Mouse (Mus musculus) forebrain, embryonic 12.5 days (tissue): ENCODE data around the gene Gatc. TPM values are rescaled to one million over a fixed set of nuclear protein-coding genes. Genes with fewer than 3 reads are reported as not detected.

Experiments used
- ATAC-seq: fragments of 200-750 bp; cut with Nextera tagmentation; 2 replicates; pipeline ENCODE4 v1.8.0; 2017; ENCODE audit warnings: moderate TSS enrichment; ENCODE audit not compliant: low FRiP score
- H3K27ac ChIP-seq: fragments of 300-500 bp; sonication (generic); 2 replicates; pipeline ENCODE4 v1.5.1; 2016; ENCODE audit warnings: mild to moderate bottlenecking
- H3K27me3 ChIP-seq: fragments of 300-500 bp; sonication (generic); 2 replicates; pipeline ENCODE4 v1.6.1; 2016; ENCODE audit warnings: mild to moderate bottlenecking
- H3K36me3 ChIP-seq: fragments of 300-500 bp; sonication (generic); replicated peaks from 2 replicates; pipeline ENCODE4 v1.6.1; 2016; ENCODE audit warnings: mild to moderate bottlenecking
- H3K4me1 ChIP-seq: fragments of 300-500 bp; sonication (generic); 2 replicates; pipeline ENCODE4 v1.6.1; 2016
- H3K4me2 ChIP-seq: fragments of 300-500 bp; sonication (generic); 2 replicates; pipeline ENCODE4 v1.6.1; 2016; ENCODE audit warnings: mild to moderate bottlenecking, moderate library complexity
- H3K4me3 ChIP-seq: fragments of 300-500 bp; sonication (generic); replicated peaks from 2 replicates; pipeline ENCODE4 v1.5.1; 2016; ENCODE audit warnings: mild to moderate bottlenecking
- H3K9ac ChIP-seq: fragments of 300-500 bp; sonication (generic); 2 replicates; pipeline ENCODE4 v1.6.1; 2016; ENCODE audit warnings: mild to moderate bottlenecking
- H3K9me3 ChIP-seq: fragments of 300-500 bp; sonication (generic); 2 replicates; pipeline ENCODE4 v1.6.1; 2016
- WGBS: fragments of 180-500 bp; shearing (Covaris S2); methylation state at CpG from one replicate; pipeline ENCODE4 v1.1.7; 2016; 5-methylcytosine and 5-hydroxymethylcytosine counted together
- polyA plus RNA-seq: library from polyadenylated mRNA; unstranded; fragments of >200 nt; fragmentation: Nextera tagmentation; extraction: Ambion mirVana; gene quantifications from 2 replicates; pipeline ENCODE4 v1.2.1, GENCODE M21; 2016

Gene Gatc
- polyA plus RNA-seq, 1 experiment from 2014 or later, result 42.1 TPM

GRCm38 (mm10) chr5:115300792-115301614 is 40.0 kb downstream of the Gatc start, which contains the start of gene Dynll1:
Gene Dynll1, minus strand, starts transcription at chr5:115300999.
- Histone ChIP-seq H3K27ac (peak within 1 kb of the TSS; percentile 94), H3K4me1 (peaks cover 33% of the 10 kb centered on the region), H3K9me3 (no peaks in the 10 kb centered on the region), H3K4me3 (peak within 1 kb of the TSS; percentile 96), H3K4me2 (peak within 1 kb of the TSS; percentile 67), H3K9ac (peak within 1 kb of the TSS; percentile 83), H3K27me3 (peaks cover 8% of the 10 kb centered on the region; the same call in 1 of the 2 replicates), H3K36me3 (peaks cover 32% of the 10 kb centered on the region)
- ATAC-seq, result peak; percentile 98
- WGBS, result under 1% methylated on average over 66 of the region's 66 CpGs

- Histone ChIP-seq H3K27me3 (peaks cover 8% of the 10 kb centered on the region; the same call in 1 of the 2 replicates), H3K4me2 (peak overlapping the region; percentile 67), H3K27ac (peak overlapping the region; percentile 94), H3K4me1 (peaks cover 33% of the 10 kb centered on the region), H3K9ac (peak overlapping the region; percentile 83), H3K9me3 (no peaks in the 10 kb centered on the region), H3K4me3 (peak overlapping the region; percentile 96), H3K36me3 (peaks cover 40% of the 10 kb centered on the region)
- ATAC-seq, result 0 out of 2 replicates have a peak, but pooled peaks have one; percentile 7
- WGBS, result under 1% methylated on average over 46 of the region's 46 CpGs
Measured at GRCm38 (mm10) chr5:115300035-115300744, 40.8 kb downstream of the Gatc start.

GRCm38 (mm10) chr5:115296347-115296746 is 44.6 kb downstream of the Gatc start:
- peaks cover 72% of the 10 kb centered on the region for H3K36me3 ChIP-seq
- WGBS, result 86% methylated on average over 10 of the region's 10 CpGs
- no peak overlapping the region; the same call in 1 of the 2 replicates for H3K27ac ChIP-seq
- no peak overlapping the region for H3K4me3 ChIP-seq
- H3K4me1 ChIP-seq, result peaks cover 28% of the 10 kb centered on the region
- H3K9ac ChIP-seq, result no peak overlapping the region
- no peak overlapping the region for H3K4me2 ChIP-seq
- no peak for ATAC-seq
- H3K9me3 ChIP-seq, result no peaks in the 10 kb centered on the region
- H3K27me3 ChIP-seq, result no peaks in the 10 kb centered on the region

- no peak overlapping the region for H3K4me3 ChIP-seq
- no peak overlapping the region for H3K4me2 ChIP-seq
- H3K9me3 ChIP-seq, result no peaks in the 10 kb centered on the region
- H3K9ac ChIP-seq, result no peak overlapping the region
- peaks cover 20% of the 10 kb centered on the region for H3K4me1 ChIP-seq
- no peak for ATAC-seq
- peaks cover 88% of the 10 kb centered on the region for H3K36me3 ChIP-seq
- WGBS, result 91% methylated on average over 8 of the region's 8 CpGs
- H3K27ac ChIP-seq, result no peak overlapping the region
- no peaks in the 10 kb centered on the region for H3K27me3 ChIP-seq
Measured at GRCm38 (mm10) chr5:115294173-115294572, 46.8 kb downstream of the Gatc start.

GRCm38 (mm10) chr5:115284735-115285134 is 56.2 kb downstream of the Gatc start:
- Histone ChIP-seq H3K27me3 (no peaks in the 10 kb centered on the region), H3K27ac (no peak overlapping the region), H3K4me2 (no peak overlapping the region), H3K4me3 (no peak overlapping the region), H3K9me3 (no peaks in the 10 kb centered on the region), H3K9ac (no peak overlapping the region), H3K4me1 (peaks cover 7% of the 10 kb centered on the region), H3K36me3 (peaks cover 39% of the 10 kb centered on the region)
- 88% methylated on average over 3 of the region's 3 CpGs for WGBS
- ATAC-seq, result no peak

Other genes with a start within 250 kb of the Gatc start
- 26.1 and 29.4 TPM in 2 replicates for gene Gm10401, start 242.9 kb downstream of the Gatc start, polyA plus RNA-seq
- gene Acads, start 221.8 kb downstream of the Gatc start, polyA plus RNA-seq, result 32.7 and 33.0 TPM in 2 replicates
- 68.6 and 69.8 TPM in 2 replicates for gene Unc119b, start 206.2 kb downstream of the Gatc start, polyA plus RNA-seq
- 50.3 and 50.8 TPM in 2 replicates for gene Mlec, start 183.0 kb downstream of the Gatc start, polyA plus RNA-seq
- 6.0 and 6.1 TPM in 2 replicates for gene Cabp1, start 146.8 kb downstream of the Gatc start, polyA plus RNA-seq
- gene Pop5, start 105.3 kb downstream of the Gatc start, polyA plus RNA-seq, result 90.5 and 97.1 TPM in 2 replicates
- gene Rnf10, start 68.3 kb downstream of the Gatc start, polyA plus RNA-seq, result 187 and 195 TPM in 2 replicates
- gene Coq5, start 61.5 kb downstream of the Gatc start, polyA plus RNA-seq, result 54.3 and 57.1 TPM in 2 replicates
- 1,436 and 1,463 TPM in 2 replicates for gene Dynll1, start 40.2 kb downstream of the Gatc start, polyA plus RNA-seq
- gene Srsf9, start 14.0 kb downstream of the Gatc start, polyA plus RNA-seq, result 353 and 383 TPM in 2 replicates
- 54.5 and 55.6 TPM in 2 replicates for gene Triap1, start within 50 bp of the Gatc start, polyA plus RNA-seq
- 728 and 759 TPM in 2 replicates for gene Cox6a1, start 7.8 kb upstream of the Gatc start, polyA plus RNA-seq
- 161 and 182 TPM in 2 replicates for gene Msi1, start 88.4 kb upstream of the Gatc start, polyA plus RNA-seq
- gene Pla2g1b, start 125.1 kb upstream of the Gatc start, polyA plus RNA-seq, result not detected in 2 replicates
- gene Sirt4, start 143.5 kb upstream of the Gatc start, polyA plus RNA-seq, result 20.0 and 23.2 TPM in 2 replicates
- gene Pxn, start 165.5 kb upstream of the Gatc start, polyA plus RNA-seq, result 24.6 and 25.3 TPM in 2 replicates
- gene Rplp0, start 218.3 kb upstream of the Gatc start, polyA plus RNA-seq, result 860 and 944 TPM in 2 replicates
- 60.4 and 67.4 TPM in 2 replicates for gene Gcn1l1, start 224.1 kb upstream of the Gatc start, polyA plus RNA-seq